Mouse (Mus musculus) forebrain, embryonic 11.5 days (tissue): ENCODE measurements around the gene Vwa8. TPM values are rescaled to one million over a fixed set of nuclear protein-coding genes. Genes with fewer than 3 reads are reported as not detected.

Experiments used
- ATAC-seq: fragments of 200-750 bp; cut with Nextera tagmentation; replicated peaks from 2 replicates; pipeline ENCODE4 v1.8.0; 2017; ENCODE audit warnings: moderate TSS enrichment; ENCODE audit not compliant: low FRiP score
- DNase-seq: peaks from one replicate; pipeline ENCODE4 v3.0.0-alpha.2; 2017; ENCODE audit warnings: low spot score
- H3K27ac ChIP-seq: fragments of 300-500 bp; sonication (generic); 2 replicates; pipeline ENCODE4 v1.5.1; 2014; ENCODE audit warnings: low read depth, low read length
- H3K27me3 ChIP-seq: fragments of 300-500 bp; sonication (generic); 2 replicates; pipeline ENCODE4 v1.6.1; 2014; ENCODE audit warnings: mild to moderate bottlenecking, low read length, mixed read lengths; ENCODE audit not compliant: control insufficient read depth, insufficient read depth
- H3K36me3 ChIP-seq: fragments of 300-500 bp; sonication (generic); 2 replicates; pipeline ENCODE4 v1.6.1; 2014; ENCODE audit warnings: mild to moderate bottlenecking, low read length, moderate library complexity, mixed read lengths; ENCODE audit not compliant: control insufficient read depth, insufficient read depth
- H3K4me1 ChIP-seq: fragments of 300-500 bp; sonication (generic); replicated peaks from 2 replicates; pipeline ENCODE4 v1.6.1; 2014; ENCODE audit warnings: low read length, mixed read lengths; ENCODE audit not compliant: control insufficient read depth, insufficient read depth
- H3K4me2 ChIP-seq: fragments of 300-500 bp; sonication (generic); 2 replicates; pipeline ENCODE4 v1.6.1; 2014; ENCODE audit warnings: low read depth, mild to moderate bottlenecking, low read length, moderate library complexity, mixed read lengths; ENCODE audit not compliant: severe bottlenecking
- H3K4me3 ChIP-seq: fragments of 300-500 bp; sonication (generic); 2 replicates; pipeline ENCODE4 v1.5.1; 2014; ENCODE audit warnings: low read depth, low read length
- H3K9ac ChIP-seq: fragments of 300-500 bp; sonication (generic); 2 replicates; pipeline ENCODE4 v1.6.1; 2014; ENCODE audit warnings: low read length
- H3K9me3 ChIP-seq: fragments of 300-500 bp; sonication (generic); 2 replicates; pipeline ENCODE4 v1.6.1; 2016; ENCODE audit warnings: low read length, mixed read lengths; ENCODE audit not compliant: control insufficient read depth
- WGBS: fragments of 180-500 bp; shearing (Covaris S2); extraction: QIAGEN DNeasy Blood & Tissue Kit; methylation state at CpG from one replicate; pipeline ENCODE4 v1.1.7; 2014; 5-methylcytosine and 5-hydroxymethylcytosine counted together
- polyA plus RNA-seq: library from polyadenylated mRNA; unstranded; fragments of >200 nt; fragmentation: Nextera tagmentation; extraction: Ambion mirVana; gene quantifications from 2 replicates; pipeline ENCODE4 v1.2.1, GENCODE M21; 2014

Gene Vwa8
- polyA plus RNA-seq, 1 experiment from 2014 or later: 9.2 TPM

- WGBS: 88% methylated on average over 8 of the region's 8 CpGs
- Histone ChIP-seq H3K36me3 (no peaks in the 10 kb centered on the region), H3K9me3 (no peaks in the 10 kb centered on the region; the same call in 1 of the 2 replicates), H3K4me1 (no peaks in the 10 kb centered on the region), H3K4me2 (no peak overlapping the region), H3K9ac (no peak overlapping the region), H3K27ac (no peak overlapping the region), H3K4me3 (no peak overlapping the region), H3K27me3 (no peaks in the 10 kb centered on the region)
- no peak for ATAC-seq
- no peak for DNase-seq
These were observed 365.9 kb downstream of the Vwa8 start for GRCm38 (mm10) chr14:79214660-79215249.

DNA sequence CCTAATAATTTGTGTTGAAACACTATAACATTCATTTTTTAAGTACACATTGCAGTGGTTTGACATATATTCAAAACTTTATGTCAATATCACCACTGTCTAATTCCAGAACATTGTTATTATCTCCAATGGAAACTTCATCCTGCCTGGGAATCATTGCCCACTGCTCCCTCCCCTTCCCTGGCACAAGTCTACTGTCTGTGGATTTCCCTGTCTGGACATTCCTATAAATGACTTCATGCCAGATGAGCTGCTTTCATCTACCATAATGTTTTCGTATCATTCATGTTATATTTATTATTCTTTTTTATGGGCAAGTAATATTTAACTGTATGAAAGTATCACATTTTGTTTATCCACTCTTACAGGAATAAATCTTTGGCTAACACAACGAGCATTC is 367.5 kb downstream of the Vwa8 start:
- 81% methylated on average over 2 of the region's 2 CpGs for WGBS
- Histone ChIP-seq H3K4me2 (no peak overlapping the region), H3K4me1 (no peaks in the 10 kb centered on the region), H3K4me3 (no peak overlapping the region), H3K9me3 (no peaks in the 10 kb centered on the region; the same call in 1 of the 2 replicates), H3K27me3 (no peaks in the 10 kb centered on the region), H3K36me3 (no peaks in the 10 kb centered on the region), H3K27ac (no peak overlapping the region), H3K9ac (no peak overlapping the region)
- ATAC-seq (no peak), DNase-seq (no peak)

DNA sequence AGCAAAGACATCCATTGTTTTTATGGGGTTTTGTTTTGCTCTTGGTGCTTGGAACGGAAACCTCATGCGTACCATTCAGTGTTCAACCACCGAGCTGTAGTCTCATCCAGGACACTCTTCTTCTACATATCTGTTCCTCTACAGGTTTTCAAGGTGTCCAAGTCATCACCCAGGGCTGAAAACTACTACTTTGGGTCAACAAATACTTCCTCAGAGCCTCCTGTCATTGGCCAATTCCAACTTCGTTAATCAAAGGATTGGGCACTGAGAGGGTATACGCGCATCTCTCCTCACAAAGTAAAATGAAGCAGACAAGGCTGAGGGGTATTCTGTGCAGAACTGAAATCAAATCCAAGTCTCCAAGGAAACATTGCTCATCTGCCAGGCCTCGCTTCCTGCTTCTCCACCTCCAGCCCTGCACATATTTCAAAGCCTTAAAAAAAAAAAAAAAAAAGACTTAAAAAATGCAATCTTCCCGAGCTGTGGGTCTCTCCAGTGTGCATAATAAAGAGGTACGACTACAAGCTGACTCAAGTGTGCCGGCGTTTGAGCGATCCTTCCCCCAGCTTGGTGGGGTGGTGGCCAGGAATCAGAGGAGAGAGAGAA is 374.7 kb downstream of the Vwa8 start:
- peak; percentile 7 for DNase-seq
- Histone ChIP-seq H3K4me1 (no peaks in the 10 kb centered on the region), H3K27ac (no peak overlapping the region), H3K9me3 (no peaks in the 10 kb centered on the region), H3K4me3 (no peak overlapping the region), H3K9ac (no peak overlapping the region), H3K4me2 (no peak overlapping the region), H3K36me3 (no peaks in the 10 kb centered on the region), H3K27me3 (no peaks in the 10 kb centered on the region)
- WGBS: 92% methylated on average over 12 of the region's 12 CpGs
- ATAC-seq: no peak

GRCm38 (mm10) chr14:79225458-79225857 is 376.6 kb downstream of the Vwa8 start:
- H3K9ac ChIP-seq: no peak overlapping the region
- no peak for ATAC-seq
- no peak overlapping the region for H3K4me3 ChIP-seq
- H3K4me2 ChIP-seq: no peak overlapping the region
- H3K4me1 ChIP-seq: no peaks in the 10 kb centered on the region
- no peaks in the 10 kb centered on the region for H3K27me3 ChIP-seq
- H3K27ac ChIP-seq: no peak overlapping the region
- 80% methylated on average over 8 of the region's 8 CpGs for WGBS
- DNase-seq: peak; percentile 35
- no peaks in the 10 kb centered on the region for H3K36me3 ChIP-seq
- H3K9me3 ChIP-seq: no peaks in the 10 kb centered on the region

- Histone ChIP-seq H3K4me2 (no peak overlapping the region), H3K27ac (no peak overlapping the region), H3K9me3 (no peaks in the 10 kb centered on the region), H3K27me3 (no peaks in the 10 kb centered on the region), H3K4me3 (no peak overlapping the region), H3K9ac (no peak overlapping the region), H3K36me3 (no peaks in the 10 kb centered on the region), H3K4me1 (no peaks in the 10 kb centered on the region)
- ATAC-seq: no peak
- DNase-seq: peak; percentile 41
- WGBS: 89% methylated on average over 9 of the region's 9 CpGs
These were observed 377.2 kb downstream of the Vwa8 start for GRCm38 (mm10) chr14:79226056-79226455.

DNA sequence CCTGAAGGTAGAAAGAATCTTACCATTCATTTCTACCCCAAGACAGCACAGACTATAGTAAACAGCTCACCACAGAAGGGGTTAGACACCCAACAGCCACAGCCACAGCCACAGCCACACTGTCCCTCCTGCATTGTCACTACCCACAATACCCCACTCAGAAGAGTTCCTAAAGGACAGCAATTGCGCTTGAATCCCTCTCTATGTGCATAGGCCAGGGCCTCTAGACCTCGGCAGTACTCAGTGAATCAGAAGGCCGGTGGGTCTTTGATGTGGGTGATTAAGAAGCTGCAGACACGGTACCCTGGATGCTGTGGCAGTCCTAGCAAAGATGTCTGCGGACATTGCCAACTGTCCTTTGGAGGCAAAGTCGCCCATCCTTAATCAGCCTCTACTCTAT is 377.9 kb downstream of the Vwa8 start:
- Histone ChIP-seq H3K4me2 (no peak overlapping the region), H3K9ac (no peak overlapping the region), H3K4me1 (no peaks in the 10 kb centered on the region), H3K4me3 (no peak overlapping the region), H3K36me3 (no peaks in the 10 kb centered on the region), H3K27me3 (no peaks in the 10 kb centered on the region), H3K9me3 (no peaks in the 10 kb centered on the region), H3K27ac (no peak overlapping the region)
- DNase-seq (peak; percentile 37), ATAC-seq (no peak)
- WGBS: 87% methylated on average over 6 of the region's 6 CpGs

- Histone ChIP-seq H3K27me3 (no peaks in the 10 kb centered on the region), H3K4me2 (no peak overlapping the region), H3K9me3 (no peaks in the 10 kb centered on the region), H3K4me3 (no peak overlapping the region), H3K27ac (no peak overlapping the region), H3K4me1 (no peaks in the 10 kb centered on the region), H3K9ac (no peak overlapping the region), H3K36me3 (no peaks in the 10 kb centered on the region)
- DNase-seq: no peak
- WGBS: 79% methylated on average over 4 of the region's 4 CpGs
- no peak for ATAC-seq
These were observed 379.1 kb downstream of the Vwa8 start for GRCm38 (mm10) chr14:79227955-79228354.

GRCm38 (mm10) chr14:79231677-79232076 is 382.8 kb downstream of the Vwa8 start:
- H3K27me3 ChIP-seq: no peaks in the 10 kb centered on the region
- no peak for ATAC-seq
- H3K9ac ChIP-seq: no peak overlapping the region
- H3K4me2 ChIP-seq: no peak overlapping the region
- H3K27ac ChIP-seq: no peak overlapping the region
- no peaks in the 10 kb centered on the region for H3K9me3 ChIP-seq
- H3K4me1 ChIP-seq: no peaks in the 10 kb centered on the region
- H3K36me3 ChIP-seq: no peaks in the 10 kb centered on the region
- peak; percentile 48 for DNase-seq
- 91% methylated on average over 4 of the region's 4 CpGs for WGBS
- no peak overlapping the region for H3K4me3 ChIP-seq

DNA sequence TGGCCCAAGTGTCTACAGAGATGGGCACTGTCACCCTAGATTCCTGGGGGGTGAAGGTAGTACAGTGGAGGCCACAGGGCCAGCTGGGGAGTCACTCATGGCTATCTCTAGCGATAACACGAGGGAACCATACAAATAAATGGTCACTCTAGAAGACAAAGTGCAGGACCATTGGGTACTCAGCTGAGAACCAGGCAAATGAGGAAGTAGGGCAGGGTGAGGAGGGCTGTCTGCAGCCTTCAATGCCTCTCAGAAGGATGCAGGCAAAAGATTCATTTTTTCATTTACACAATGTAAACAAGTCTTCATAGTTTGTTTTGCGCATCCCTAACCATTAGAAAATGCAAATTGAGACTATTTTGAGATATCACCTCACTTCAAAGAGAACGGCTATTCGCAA is 384.8 kb downstream of the Vwa8 start:
- no peaks in the 10 kb centered on the region for H3K27me3 ChIP-seq
- DNase-seq (no peak), ATAC-seq (no peak)
- H3K27ac ChIP-seq: no peak overlapping the region
- no peaks in the 10 kb centered on the region for H3K36me3 ChIP-seq
- no peak overlapping the region for H3K4me3 ChIP-seq
- no peaks in the 10 kb centered on the region for H3K9me3 ChIP-seq
- H3K9ac ChIP-seq: no peak overlapping the region
- no peaks in the 10 kb centered on the region for H3K4me1 ChIP-seq
- WGBS: 91% methylated on average over 5 of the region's 5 CpGs
- H3K4me2 ChIP-seq: no peak overlapping the region
